Comparison of ENCODE assay signal across 12 mouse cellular contexts in the genomic region with DNA sequence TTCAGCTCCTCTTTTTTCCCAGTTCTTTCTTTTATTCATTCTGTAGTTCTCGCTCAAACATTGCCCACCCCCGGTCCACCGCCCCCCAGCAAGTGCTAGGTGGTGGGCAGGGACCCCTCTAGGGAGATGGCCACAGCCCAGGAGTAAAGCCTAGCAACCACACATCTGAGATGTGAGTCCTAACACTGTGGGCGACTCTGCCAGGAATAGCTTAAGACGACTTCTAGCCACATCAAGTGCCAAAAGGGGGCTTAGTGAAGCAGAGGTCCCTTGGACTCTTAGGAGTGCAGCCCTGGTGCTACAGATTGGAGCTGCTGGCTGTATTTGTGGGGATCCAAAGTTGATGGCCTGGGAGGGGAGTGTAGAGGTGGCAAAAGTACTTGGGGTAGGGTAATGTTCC. TPM values are rescaled to one million over a fixed set of nuclear protein-coding genes. Genes with fewer than 3 reads are reported as not detected.
DNase-seq lines count a peak whose midpoint lies in the region; ATAC-seq and TF ChIP-seq lines count a peak whose summit lies in the region.
"Had no signal": no experiment of that assay in that cellular context is flagged by ENCODE, and none has a peak within 500 bp of the region (broad histone marks: within the 10 kb centered on the region; RNA-seq: fewer than 3 reads in every experiment).

No protein-coding gene starts in this region.

- TF ChIP-seq POLR2A in thymus, adult 2 months (IDR thresholded peaks at IDR 0.05; ENCODE audit: control insufficient read depth, extremely low read depth, insufficient read depth, low read length, poor library complexity), result no peak

- H3K4me3 ChIP-seq in hindbrain, embryonic 12.5 days, result peak overlapping the region; percentile 79
- H3K4me3 ChIP-seq in hindbrain, embryonic 10.5 days, result no peak overlapping the region
- H3K4me3 ChIP-seq in limb, embryonic 13.5 days, result peak overlapping the region; percentile 76
- H3K4me3 ChIP-seq in stomach, postnatal 0 days (ENCODE audit: low read depth, low read length), result peak overlapping the region; percentile 70
- no peak overlapping the region for H3K4me3 ChIP-seq in thymus, adult 2 months (ENCODE audit: control insufficient read depth, insufficient read depth, low read length)
- H3K4me3 ChIP-seq: heart, adult 2 months had no signal

- H3K9me3 ChIP-seq in hindbrain, embryonic 12.5 days (replicated peaks), result no peaks in the 10 kb centered on the region
- no peaks in the 10 kb centered on the region for H3K9me3 ChIP-seq in hindbrain, embryonic 10.5 days
- H3K9me3 ChIP-seq in limb, embryonic 13.5 days, result no peaks in the 10 kb centered on the region
- no peaks in the 10 kb centered on the region for H3K9me3 ChIP-seq in stomach, postnatal 0 days (ENCODE audit: control insufficient read depth, low read length)

- H3K27me3 ChIP-seq in hindbrain, embryonic 12.5 days, result peaks cover 67% of the 10 kb centered on the region
- peaks cover 75% of the 10 kb centered on the region for H3K27me3 ChIP-seq in hindbrain, embryonic 10.5 days (ENCODE audit: insufficient read depth, poor library complexity, severe bottlenecking)
- H3K27me3 ChIP-seq in limb, embryonic 13.5 days, result peaks cover 82% of the 10 kb centered on the region
- H3K27me3 ChIP-seq in stomach, postnatal 0 days (ENCODE audit: control insufficient read depth, insufficient read depth, low read length), result peaks cover 6% of the 10 kb centered on the region; the same call in 1 of the 2 replicates
- no peaks in the 10 kb centered on the region; the same call in 1 of the 2 replicates for H3K27me3 ChIP-seq in thymus, adult 2 months (ENCODE audit: control insufficient read depth, insufficient read depth, low read length)

- 47% methylated on average over 5 of the region's 5 CpGs for WGBS in hindbrain, embryonic 12.5 days
- WGBS in hindbrain, embryonic 10.5 days, result 50% methylated on average over 5 of the region's 5 CpGs
- WGBS in limb, embryonic 13.5 days, result 52% methylated on average over 5 of the region's 5 CpGs
- 44% methylated on average over 5 of the region's 5 CpGs for WGBS in stomach, postnatal 0 days
- WGBS in thymus, adult 2 months, result 58% methylated on average over 5 of the region's 5 CpGs

- TF ChIP-seq CTCF in stomach, postnatal 0 days (IDR thresholded peaks at IDR 0.05; ENCODE audit: low read depth), result no peak
- TF ChIP-seq CTCF in thymus, adult 2 months (IDR thresholded peaks at IDR 0.05; ENCODE audit: borderline replicate concordance, control insufficient read depth, extremely low read depth, insufficient read depth, low read length, poor library complexity), result no peak

- ATAC-seq in hindbrain, embryonic 12.5 days (ENCODE audit: low FRiP score), result no peak
- no peak for ATAC-seq in limb, embryonic 13.5 days (ENCODE audit: low FRiP score, low read depth)
- no peak for ATAC-seq in stomach, postnatal 0 days (ENCODE audit: low FRiP score, low TSS enrichment)
- ATAC-seq: inflammation-experienced regulatory T-cells, adult 6 months had no signal

- H3K4me1 ChIP-seq in hindbrain, embryonic 12.5 days, result peaks cover 12% of the 10 kb centered on the region
- peaks cover 15% of the 10 kb centered on the region for H3K4me1 ChIP-seq in hindbrain, embryonic 10.5 days (replicated peaks)
- H3K4me1 ChIP-seq in limb, embryonic 13.5 days, result peaks cover 15% of the 10 kb centered on the region
- no peaks in the 10 kb centered on the region for H3K4me1 ChIP-seq in stomach, postnatal 0 days (replicated peaks; ENCODE audit: control insufficient read depth, insufficient read depth)
- no peaks in the 10 kb centered on the region for H3K4me1 ChIP-seq in thymus, adult 2 months (replicated peaks; ENCODE audit: control insufficient read depth, insufficient read depth, low read length)

- TF ChIP-seq EP300 in stomach, postnatal 0 days (optimal IDR thresholded peaks at IDR 0.05), result no peak

- no peak for DNase-seq in hindbrain, embryonic 10.5 days (ENCODE audit: low spot score)
- peak; percentile 46 for DNase-seq in right cerebral cortex, postnatal 25 days
- no peak for DNase-seq in right cerebral cortex, postnatal 4 days
- DNase-seq in stomach, postnatal 0 days (ENCODE audit: low spot score), result no peak
- no peak for DNase-seq in embryo, embryonic 9.5 days (ENCODE audit: extremely low spot score)
- no peak for DNase-seq in thymus, adult 2 months
- DNase-seq: heart, adult 2 months; thymus, postnatal 14 days had no signal

- no peak overlapping the region for H3K27ac ChIP-seq in hindbrain, embryonic 12.5 days
- no peak overlapping the region for H3K27ac ChIP-seq in hindbrain, embryonic 10.5 days
- no peak overlapping the region for H3K27ac ChIP-seq in limb, embryonic 13.5 days
- H3K27ac ChIP-seq in stomach, postnatal 0 days (replicated peaks), result no peak overlapping the region
- H3K27ac ChIP-seq in thymus, adult 2 months (ENCODE audit: control insufficient read depth, insufficient read depth, low read length), result no peak overlapping the region
- H3K27ac ChIP-seq: heart, adult 2 months; liver, embryonic 14.5 days had no signal

- H3K9ac ChIP-seq in hindbrain, embryonic 12.5 days, result no peak overlapping the region
- H3K9ac ChIP-seq in limb, embryonic 13.5 days, result no peak overlapping the region
- H3K9ac ChIP-seq in stomach, postnatal 0 days (ENCODE audit: low read length), result no peak overlapping the region
- H3K9ac ChIP-seq: liver, embryonic 14.5 days had no signal

- no peaks in the 10 kb centered on the region for H3K36me3 ChIP-seq in hindbrain, embryonic 12.5 days
- no peaks in the 10 kb centered on the region for H3K36me3 ChIP-seq in hindbrain, embryonic 10.5 days
- H3K36me3 ChIP-seq in limb, embryonic 13.5 days, result no peaks in the 10 kb centered on the region
- H3K36me3 ChIP-seq in stomach, postnatal 0 days (ENCODE audit: control insufficient read depth, insufficient read depth, low read length), result no peaks in the 10 kb centered on the region
- no peaks in the 10 kb centered on the region for H3K36me3 ChIP-seq in thymus, adult 2 months (ENCODE audit: control insufficient read depth, insufficient read depth, low read length)

- H3K4me2 ChIP-seq in hindbrain, embryonic 12.5 days (replicated peaks), result peak overlapping the region; percentile 84
- peak overlapping the region; percentile 95 for H3K4me2 ChIP-seq in limb, embryonic 13.5 days (replicated peaks)
- peak overlapping the region; percentile 94 for H3K4me2 ChIP-seq in stomach, postnatal 0 days (replicated peaks; ENCODE audit: low read depth)

RNA-seq across cellular contexts. Expression of gene Kcnma1, which starts 11.6 kb away (rescaled TPM):
- polyA plus RNA-seq in hindbrain, embryonic 12.5 days (2016; fragmentation: Nextera tagmentation; extraction: Ambion mirVana), result 4.3 and 5.0 TPM in 2 replicates
- polyA plus RNA-seq in hindbrain, embryonic 10.5 days (2016; fragmentation: Nextera tagmentation; extraction: Ambion mirVana), result 0.68 and 1.1 TPM in 2 replicates
- 5.2 and 6.0 TPM in 2 replicates for polyA plus RNA-seq in limb, embryonic 13.5 days (2015; fragmentation: Nextera tagmentation; extraction: Ambion mirVana)
- polyA plus RNA-seq in stomach, postnatal 0 days (2015; fragmentation: Nextera tagmentation; extraction: Ambion mirVana), result 9.1 and 13.3 TPM in 2 replicates
- 4.9 and 5.1 TPM in 2 replicates for polyA plus RNA-seq in thymus, adult 2 months (2012; rRNA removed)
- polyA plus RNA-seq: inflammation-experienced regulatory T-cells, adult 6 months had no signal

Comparison
In these comparisons a context has a peak if more than half of its experiments do, and no peak if none do; other contexts are left out.
1. H3K4me3 ChIP-seq: peak in hindbrain, embryonic 12.5 days (single experiment), limb, embryonic 13.5 days (single experiment) and stomach, postnatal 0 days (single experiment); none in hindbrain, embryonic 10.5 days (single experiment) and thymus, adult 2 months (single experiment).
2. Peak in every context shown above with its lines, with median percentiles within 50 percentile points of each other: H3K4me2 ChIP-seq.